Mouse (Mus musculus): Measurements from ENCODE around the gene Apold1.

The Apold1 gene

GRCm38 (mm10) chr6:134983529-134984370 is 2.2 kb downstream of the Apold1 start:
- DNase-seq: peak; percentile 86

GRCm38 (mm10) chr6:134984748-134985147 is 3.2 kb downstream of the Apold1 start:
- DNase-seq: no peak

DNA sequence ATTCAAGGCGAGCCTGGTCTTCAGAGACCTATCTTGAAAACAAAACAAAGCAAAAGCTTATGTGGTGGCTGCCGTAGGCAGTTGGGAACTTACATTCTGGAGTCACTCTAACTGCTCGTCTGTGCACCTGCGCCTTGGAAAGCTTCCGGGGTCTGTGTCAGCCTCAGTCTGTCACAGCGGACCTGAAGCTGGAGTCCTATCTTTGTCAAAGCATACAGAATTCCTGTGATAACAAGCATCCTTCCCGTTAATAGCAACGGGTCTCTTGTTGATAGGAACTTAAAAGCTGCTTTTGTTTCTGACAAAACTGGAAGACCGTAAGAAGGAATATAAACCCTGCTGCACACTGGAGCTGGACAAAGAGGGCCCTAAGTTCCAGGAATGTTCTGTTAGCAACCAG is 6.9 kb downstream of the Apold1 start:
- no peak for DNase-seq

- no peak for DNase-seq
Observed at GRCm38 (mm10) chr6:134990674-134991073, 9.2 kb downstream of the Apold1 start.

DNA sequence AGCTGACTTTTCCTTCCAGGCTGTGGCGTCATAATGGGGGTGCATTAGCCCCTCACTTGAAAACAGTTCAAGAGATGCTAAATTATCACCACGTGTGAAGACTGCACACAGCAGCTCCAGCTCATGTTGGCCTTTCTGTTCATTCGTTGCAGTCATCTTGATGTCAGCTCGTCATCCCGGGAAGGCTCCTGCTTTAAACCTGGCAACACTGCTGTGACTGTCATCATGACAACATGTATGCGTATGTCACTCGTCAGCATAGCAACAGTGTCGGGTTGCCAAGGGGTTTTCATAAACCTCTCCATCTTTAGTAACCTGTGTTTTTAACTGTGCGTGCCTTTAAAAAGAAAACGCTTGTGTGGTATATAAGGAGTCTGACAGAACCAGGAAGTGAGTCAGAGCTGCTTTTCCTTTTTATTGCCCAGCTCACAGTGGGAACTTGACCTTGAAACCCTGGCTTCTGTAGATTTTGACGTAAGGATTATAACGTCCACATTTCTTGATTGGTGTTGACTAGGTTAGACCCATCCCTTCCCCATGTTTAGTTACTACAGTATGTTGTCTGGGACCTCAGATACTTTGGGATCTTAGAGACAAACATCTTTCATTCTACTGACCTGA is 12.6 kb downstream of the Apold1 start:
- peak; percentile 79 for DNase-seq

GRCm38 (mm10) chr6:134994985-134995384 is 13.5 kb downstream of the Apold1 start:
- DNase-seq: no peak

DNA sequence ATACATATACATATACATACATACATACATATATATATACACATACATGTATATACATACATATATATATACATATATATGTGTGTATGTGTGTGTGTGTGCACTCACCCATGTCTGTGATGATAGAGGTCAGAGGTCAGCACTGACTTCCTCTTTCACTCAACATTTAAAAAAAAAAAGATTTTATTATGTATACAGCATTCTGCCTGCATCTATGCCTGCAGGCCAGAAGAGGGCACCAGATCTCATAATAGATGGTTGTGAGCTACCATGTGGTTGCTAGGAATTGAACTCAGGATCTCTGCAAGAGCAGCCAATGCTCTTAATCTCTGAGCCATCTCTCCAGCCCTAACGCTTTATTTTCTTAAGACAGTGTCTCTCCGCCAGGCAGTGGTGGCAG is 15.4 kb downstream of the Apold1 start:
- no peak for DNase-seq

- DNase-seq: no peak
Observed at GRCm38 (mm10) chr6:134998076-134998475, 16.6 kb downstream of the Apold1 start.

DNA sequence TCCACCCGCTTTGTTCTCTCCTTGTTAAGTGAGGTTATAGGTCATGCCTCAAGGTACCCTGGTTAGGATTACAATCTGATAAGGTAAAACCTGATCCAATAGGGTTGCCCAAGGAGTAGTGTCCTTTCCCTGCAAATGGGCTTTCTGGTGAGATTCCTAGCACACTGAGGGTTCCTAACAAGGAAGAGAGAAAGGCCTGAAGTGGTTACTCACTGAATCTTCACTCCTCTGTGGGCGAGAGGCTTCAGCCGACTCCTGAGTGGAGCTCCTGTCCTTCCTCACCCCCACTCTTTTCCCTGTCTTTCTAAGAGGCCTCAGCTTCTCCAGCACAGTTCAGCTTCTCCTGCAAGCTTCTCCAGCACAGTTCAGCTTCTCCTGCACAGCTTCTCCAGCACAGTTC is 17.3 kb downstream of the Apold1 start:
- DNase-seq: no peak

- DNase-seq: no peak
Observed at GRCm38 (mm10) chr6:135000272-135000671, 18.8 kb downstream of the Apold1 start.

- no peak for DNase-seq
Observed at GRCm38 (mm10) chr6:135001991-135002390, 20.5 kb downstream of the Apold1 start.

- no peak for DNase-seq
Observed at GRCm38 (mm10) chr6:135006372-135006771, 24.9 kb downstream of the Apold1 start.

- DNase-seq: peak; percentile 94
Observed at GRCm38 (mm10) chr6:135011048-135011733, 29.7 kb downstream of the Apold1 start, which contains the start of gene Ddx47. Gene Ddx47, plus strand, starts transcription at chr6:135011612.

DNA sequence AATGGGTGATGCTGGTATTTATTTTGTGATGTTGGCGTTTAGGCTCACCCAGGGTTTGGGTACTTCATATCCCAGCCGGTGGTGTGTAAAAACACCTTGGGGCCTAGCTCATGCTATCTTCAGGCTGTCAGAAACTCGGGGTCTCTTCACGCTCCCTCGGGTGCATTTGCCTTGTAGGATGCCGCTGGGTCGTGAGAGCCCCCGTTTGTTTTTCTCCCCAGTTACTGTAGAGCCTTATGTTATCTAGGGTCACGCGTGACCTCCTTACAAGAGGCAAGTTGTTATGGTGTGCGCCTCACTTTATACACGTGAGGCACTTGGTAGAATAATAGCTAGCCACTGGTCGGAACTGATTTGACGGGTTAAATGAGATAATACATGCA is 30.2 kb downstream of the Apold1 start:
- DNase-seq: no peak

GRCm38 (mm10) chr6:135017211-135017610 is 35.7 kb downstream of the Apold1 start:
- DNase-seq: no peak

- DNase-seq: no peak
Observed at GRCm38 (mm10) chr6:135019564-135019963, 38.0 kb downstream of the Apold1 start.

GRCm38 (mm10) chr6:135021633-135022032 is 40.1 kb downstream of the Apold1 start:
- no peak for DNase-seq

DNA sequence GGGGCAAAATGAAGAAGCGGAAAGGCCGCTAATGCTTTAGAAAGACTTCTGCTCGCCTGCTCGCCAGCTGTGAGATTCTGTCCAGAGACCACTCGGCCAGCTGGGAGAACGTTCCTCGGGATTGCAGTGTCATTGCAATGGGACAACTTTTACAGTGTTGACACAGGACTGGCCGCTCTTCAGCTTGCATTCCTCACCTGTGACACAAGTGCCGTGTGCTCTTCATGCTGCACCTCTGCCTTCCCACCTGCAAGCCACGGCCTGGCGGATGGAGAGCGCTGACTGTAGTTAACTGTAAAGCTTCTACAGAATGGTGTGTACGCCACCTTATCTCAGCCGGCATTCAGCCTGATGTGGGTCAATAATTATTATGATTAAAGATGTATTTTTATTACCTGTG is 41.9 kb downstream of the Apold1 start:
- no peak for DNase-seq

DNA sequence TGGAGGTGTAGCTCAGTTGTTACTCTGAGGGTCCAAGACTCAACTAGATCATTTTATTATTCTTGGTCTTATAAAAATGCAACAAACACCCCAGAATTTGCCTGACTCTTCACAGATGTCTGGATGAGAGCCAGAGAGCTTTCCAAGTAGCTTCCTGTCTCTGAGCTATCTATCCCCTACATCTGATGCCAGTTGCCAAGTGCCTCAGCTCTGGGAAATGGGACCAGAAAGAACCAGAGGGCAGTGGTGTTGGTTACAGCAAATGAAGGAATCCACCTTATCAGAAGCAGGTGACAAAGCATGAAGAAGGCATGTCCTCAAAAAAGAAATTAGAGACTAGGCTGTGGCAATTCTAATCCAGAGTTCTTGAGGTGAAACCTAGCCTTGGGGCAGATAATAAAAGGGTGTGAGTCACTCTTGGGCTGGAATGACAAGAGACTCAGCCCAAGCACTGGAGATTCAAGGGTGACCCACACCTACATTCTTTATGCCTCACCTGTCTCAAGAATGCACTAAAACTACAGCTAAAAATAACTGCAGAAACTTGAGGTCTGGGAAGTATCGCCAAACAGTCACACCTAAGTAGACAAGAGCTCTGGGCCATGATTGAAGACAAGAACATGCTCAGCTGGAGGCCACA is 43.4 kb downstream of the Apold1 start:
- peak; percentile 13 for DNase-seq

DNA sequence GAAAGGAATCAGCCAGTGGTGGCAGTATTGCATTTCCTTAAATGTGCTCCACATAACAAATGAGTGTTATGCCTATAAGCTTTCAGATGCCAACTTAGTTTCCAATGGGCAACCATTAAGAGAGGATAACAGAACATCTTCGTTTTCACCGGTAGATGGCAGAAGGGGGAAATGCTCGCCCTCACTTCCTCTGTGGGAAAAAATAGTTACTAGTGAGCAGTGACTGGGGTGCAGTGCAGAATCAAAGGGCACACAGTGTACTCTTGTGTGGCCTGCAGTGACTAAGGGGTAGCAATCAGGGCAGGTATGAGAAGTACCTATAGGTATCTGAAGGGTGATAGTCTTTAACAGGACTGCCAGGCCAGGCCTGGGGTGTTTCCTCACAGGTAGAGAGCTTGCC is 44.7 kb downstream of the Apold1 start:
- peak; percentile 40 for DNase-seq

DNA sequence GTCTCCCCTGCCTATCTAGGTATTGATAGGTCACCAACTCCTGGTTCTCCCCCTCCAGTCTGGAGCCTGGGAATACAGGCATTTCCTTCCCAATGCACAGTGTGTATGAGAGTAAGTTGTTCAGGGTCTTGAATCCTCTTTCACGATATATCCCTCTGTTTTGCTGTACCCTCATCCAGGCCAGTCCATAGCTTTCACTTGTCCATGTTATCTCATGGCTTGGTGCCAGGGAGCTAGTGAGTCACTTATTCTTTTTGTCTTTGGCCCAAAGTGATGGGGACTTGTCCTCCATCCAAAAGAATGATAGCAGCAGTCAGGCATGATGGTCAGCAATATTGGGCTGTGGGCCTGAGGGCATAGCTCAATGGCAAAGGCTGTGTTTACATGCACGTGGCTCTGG is 45.2 kb downstream of the Apold1 start:
- DNase-seq: no peak

DNA sequence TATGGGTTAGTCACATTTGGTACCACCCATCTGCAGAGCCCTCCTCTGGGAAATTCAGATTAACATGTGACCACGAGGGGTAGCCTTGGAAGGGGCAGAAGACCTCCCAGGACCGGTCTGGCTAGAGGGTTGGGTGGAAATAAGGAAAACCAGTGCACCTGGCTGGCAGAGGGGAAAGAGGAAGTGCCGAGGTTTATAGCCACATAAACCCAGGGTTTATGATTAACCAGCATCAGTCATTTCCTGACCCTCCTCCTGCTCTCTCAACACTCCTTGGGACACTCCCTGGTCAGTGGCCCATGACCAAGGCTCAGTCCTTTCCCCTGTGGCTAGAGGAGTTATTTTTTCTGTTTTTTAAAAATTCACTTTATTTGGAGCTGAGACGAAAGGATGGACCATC is 47.7 kb downstream of the Apold1 start:
- DNase-seq: no peak

Data from layer of hippocampus, adult 9-11 months (tissue).